Mouse (Mus musculus) layer of hippocampus, adult 18-20 months (tissue): ENCODE measurements around the gene Rnf41. TPM values are rescaled to one million over a fixed set of nuclear protein-coding genes. Genes with fewer than 3 reads are reported as not detected.

Source experiments
- DNase-seq, 2 experiments: peaks; one replicate each; pipeline ENCODE4 v3.0.0; 2022; ENCODE audit warnings: low spot score in 2 of 2
- total RNA-seq, 2 experiments: library from RNA; stranded (reverse); gene quantifications; 2 replicates each; pipeline ENCODE4 v1.2.3; 2021

The Rnf41 gene
- total RNA-seq, 2 experiments from 2014 or later, result 74.0 to 76.8 TPM

- DNase-seq, result no peak
Measured at GRCm38 (mm10) chr10:128424604-128425003, 13.1 kb downstream of the Rnf41 start.

- no peak for DNase-seq
Measured at GRCm38 (mm10) chr10:128425260-128425659, 13.8 kb downstream of the Rnf41 start.

GRCm38 (mm10) chr10:128429052-128429451 is 17.6 kb downstream of the Rnf41 start:
- no peak for DNase-seq

DNA sequence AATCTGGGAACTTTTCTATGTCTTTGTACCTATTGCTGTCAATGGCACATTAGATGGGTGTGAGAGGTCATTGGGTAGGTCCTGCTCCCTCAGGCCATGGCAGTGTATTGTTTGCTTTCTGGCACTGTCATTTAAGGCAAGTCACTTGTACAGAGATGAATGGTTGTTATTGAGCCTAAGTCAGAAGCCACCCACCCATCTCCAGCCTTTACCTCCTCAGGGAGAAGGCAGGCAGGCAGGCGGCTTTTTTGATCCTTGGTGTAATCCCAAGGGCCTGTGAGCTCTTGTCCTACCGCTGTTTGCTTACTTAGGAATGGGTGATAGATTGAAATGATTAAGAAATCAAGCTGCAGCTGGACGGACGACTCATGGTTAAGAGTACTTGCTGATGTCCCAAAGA is 18.0 kb downstream of the Rnf41 start:
- DNase-seq, result no peak

- DNase-seq, result no peak
Measured at GRCm38 (mm10) chr10:128433417-128433816, 22.0 kb downstream of the Rnf41 start.

- DNase-seq, result no peak
Measured at GRCm38 (mm10) chr10:128434681-128435080, 23.2 kb downstream of the Rnf41 start.

- no peak for DNase-seq
Measured at GRCm38 (mm10) chr10:128435186-128435823, 23.8 kb downstream of the Rnf41 start.

DNA sequence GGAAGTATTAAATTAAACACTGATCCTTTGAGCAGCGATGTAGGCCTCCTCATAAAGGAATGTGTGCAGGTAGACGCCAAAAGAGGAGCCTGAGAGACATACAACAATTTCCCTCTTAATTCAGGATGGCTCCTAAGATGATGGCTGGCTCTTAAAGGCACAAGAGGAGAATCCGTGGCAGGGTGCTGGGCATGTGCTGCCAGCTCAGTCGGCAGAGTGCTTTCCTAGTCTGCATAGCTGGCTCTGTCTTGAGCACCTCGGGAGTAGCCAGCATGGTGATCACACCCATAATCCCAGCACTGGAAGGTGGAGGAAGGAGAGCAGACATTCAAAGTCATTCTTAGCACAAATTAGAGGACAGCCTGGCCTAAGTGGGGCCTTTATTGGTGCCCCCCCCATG is 24.4 kb downstream of the Rnf41 start:
- DNase-seq, result no peak

DNA sequence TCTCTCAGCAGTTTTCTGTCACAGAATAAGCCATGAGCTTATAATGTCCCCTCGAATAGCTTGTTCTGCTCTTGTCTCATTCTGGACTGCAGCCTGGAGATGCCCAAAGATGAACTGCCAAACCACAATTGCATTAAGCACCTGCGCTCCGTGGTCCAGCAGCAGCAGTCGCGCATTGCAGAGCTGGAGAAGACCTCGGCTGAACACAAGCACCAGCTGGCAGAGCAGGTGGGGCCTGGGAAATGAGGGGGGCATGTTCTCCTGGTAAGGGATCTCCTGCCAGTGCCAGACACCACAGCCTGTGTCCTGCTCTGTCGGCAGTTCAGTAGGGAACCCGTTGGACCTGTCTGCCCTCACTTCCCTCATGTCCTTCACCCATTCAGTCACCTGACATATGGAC is 24.9 kb downstream of the Rnf41 start:
- DNase-seq, result no peak

GRCm38 (mm10) chr10:128438675-128439279 is 27.3 kb downstream of the Rnf41 start:
- DNase-seq, result peak in 1 of 2 experiments; percentile 61

GRCm38 (mm10) chr10:128440407-128440806 is 28.9 kb downstream of the Rnf41 start:
- DNase-seq, result no peak

- DNase-seq, result no peak
Measured at GRCm38 (mm10) chr10:128441324-128442119, 30.1 kb downstream of the Rnf41 start.

GRCm38 (mm10) chr10:128442718-128443117 is 31.3 kb downstream of the Rnf41 start:
- DNase-seq, result no peak

DNA sequence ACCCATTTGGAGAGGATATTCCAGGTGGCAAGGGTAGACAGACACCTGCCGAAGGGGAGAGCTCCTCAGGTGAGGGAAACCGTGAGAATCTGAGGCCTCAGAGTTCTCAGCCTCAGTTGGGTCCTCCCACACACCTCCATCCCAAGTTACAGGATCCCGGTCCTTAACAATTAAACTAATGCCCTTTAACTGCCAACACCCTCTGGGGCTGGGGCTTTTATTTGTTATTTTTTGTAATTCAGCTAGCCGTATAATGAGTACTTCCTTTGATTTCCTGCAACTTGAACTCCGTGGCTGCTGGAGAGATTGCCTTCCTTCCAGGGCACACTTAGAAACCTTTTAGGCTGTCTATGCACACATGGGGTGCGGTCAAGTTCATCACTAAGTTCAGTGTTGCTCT is 32.9 kb downstream of the Rnf41 start:
- DNase-seq, result no peak

GRCm38 (mm10) chr10:128445407-128445806 is 34.0 kb downstream of the Rnf41 start:
- no peak for DNase-seq

DNA sequence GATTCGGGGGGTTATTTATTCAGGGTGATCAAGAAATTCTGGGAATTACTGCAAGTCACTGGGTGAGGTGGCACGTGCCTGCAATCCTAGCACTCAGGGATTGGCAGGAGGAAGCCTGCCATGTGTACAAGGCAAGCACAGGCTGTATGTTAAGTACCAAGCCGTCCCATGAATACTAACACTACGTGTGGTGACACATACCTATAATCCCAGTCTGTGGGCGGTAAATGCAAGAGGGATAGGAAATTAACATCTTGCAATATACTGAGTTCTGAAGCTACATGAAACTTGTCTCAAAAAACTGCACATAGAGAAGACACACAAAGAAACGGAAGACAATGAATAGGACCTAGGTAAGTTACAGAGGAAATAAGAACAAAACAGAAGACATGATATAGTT is 39.6 kb downstream of the Rnf41 start:
- DNase-seq, result no peak

DNA sequence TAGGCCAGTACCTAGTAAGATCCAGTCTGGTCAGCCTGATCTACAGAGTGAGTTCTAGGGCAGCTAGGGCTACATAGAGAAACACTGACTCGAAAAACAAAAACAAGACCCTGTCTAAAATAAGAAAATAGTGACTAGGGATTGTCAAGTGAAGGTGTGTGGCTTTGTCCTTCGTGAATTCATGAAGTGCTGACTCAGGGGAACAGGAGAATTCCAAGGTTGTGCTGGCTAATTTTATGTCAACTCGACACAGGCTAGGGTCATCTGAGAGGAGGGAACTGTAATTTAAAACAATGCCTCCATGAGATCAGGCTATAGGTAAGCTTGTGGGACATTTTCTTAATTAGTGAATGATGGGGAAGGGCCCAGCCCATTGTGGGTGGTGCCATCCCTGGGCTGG is 43.0 kb downstream of the Rnf41 start:
- no peak for DNase-seq

DNA sequence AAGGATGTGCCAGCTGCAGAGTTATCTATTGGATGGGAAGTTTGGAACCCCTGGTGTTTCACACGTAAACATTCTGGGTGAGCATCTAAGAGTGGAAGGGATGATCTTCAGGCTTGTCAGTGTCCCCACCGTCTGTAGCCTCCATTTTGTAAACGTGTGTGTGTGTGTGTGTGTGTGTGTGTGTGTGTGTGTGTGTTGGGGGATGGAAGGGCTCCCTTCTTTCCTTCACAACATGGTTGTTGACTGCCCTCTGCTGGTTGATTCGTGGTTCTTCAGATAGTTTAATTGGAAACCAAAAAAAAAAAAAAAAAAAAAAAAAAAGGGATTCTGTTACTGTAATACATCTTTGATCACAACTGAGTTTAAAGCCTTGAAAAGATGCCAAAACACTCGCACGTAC is 43.8 kb downstream of the Rnf41 start:
- peak in 1 of 2 experiments; percentile 76 for DNase-seq

- DNase-seq, result no peak
Measured at GRCm38 (mm10) chr10:128457676-128458075, 46.2 kb downstream of the Rnf41 start.

DNA sequence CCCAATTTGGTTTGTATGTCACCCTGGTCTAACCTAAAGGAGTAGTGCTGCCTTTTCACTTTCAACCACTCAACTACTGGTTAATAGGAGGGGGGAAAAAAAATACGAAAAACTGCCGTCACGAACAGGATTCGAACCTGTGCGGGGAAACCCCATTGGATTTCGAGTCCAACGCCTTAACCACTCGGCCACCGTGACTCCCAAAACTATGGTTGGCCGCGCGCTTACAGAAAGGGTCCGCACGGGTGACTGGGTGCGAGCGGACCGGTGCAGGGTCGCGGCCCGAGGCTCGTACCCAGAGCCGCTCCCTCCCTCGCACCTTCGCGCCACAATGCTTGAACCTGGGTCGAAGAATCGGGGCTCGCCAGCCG is 46.9 kb downstream of the Rnf41 start:
- peak; percentile 85 to 95 for DNase-seq

DNA sequence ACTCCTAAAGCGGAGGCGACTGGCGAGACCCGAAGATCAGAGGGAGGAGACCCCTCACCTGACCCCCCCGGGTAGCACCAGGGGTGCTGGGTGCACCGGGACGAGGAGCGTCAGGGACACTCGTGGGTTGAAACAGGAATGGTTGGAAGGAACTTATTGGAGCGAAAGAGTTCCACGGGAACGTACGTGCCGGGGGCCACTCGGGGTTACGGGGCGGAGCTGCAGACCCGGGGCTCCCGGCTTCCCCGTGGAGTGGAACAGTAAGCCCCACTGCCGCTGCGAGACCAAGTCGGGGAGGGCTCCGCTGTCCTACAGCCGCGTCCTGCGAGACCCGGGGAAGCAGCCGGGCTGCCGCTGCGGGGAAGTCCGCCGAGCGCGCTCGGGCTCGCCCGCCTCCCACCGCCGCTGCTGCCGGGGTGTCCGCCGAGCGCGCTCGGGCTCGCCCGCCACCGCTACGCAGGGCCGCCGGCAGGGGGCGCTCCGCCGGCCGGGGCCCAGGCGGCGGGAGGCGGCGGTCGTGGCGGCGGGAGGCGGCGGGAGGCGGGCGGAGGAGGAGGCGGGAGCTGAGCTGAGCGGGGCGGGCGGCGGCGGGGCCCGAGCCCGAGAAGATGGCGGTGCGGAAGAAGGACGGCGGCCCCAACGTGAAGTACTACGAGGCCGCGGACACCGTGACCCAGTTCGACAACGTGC is 47.4 kb downstream of the Rnf41 start, which contains the start of gene Smarcc2:
Smarcc2 (plus strand) TSS at position 530 of the 690 bp plus-strand sequence.
- peak; percentile 72 to 82 for DNase-seq
